In the genomic region with DNA sequence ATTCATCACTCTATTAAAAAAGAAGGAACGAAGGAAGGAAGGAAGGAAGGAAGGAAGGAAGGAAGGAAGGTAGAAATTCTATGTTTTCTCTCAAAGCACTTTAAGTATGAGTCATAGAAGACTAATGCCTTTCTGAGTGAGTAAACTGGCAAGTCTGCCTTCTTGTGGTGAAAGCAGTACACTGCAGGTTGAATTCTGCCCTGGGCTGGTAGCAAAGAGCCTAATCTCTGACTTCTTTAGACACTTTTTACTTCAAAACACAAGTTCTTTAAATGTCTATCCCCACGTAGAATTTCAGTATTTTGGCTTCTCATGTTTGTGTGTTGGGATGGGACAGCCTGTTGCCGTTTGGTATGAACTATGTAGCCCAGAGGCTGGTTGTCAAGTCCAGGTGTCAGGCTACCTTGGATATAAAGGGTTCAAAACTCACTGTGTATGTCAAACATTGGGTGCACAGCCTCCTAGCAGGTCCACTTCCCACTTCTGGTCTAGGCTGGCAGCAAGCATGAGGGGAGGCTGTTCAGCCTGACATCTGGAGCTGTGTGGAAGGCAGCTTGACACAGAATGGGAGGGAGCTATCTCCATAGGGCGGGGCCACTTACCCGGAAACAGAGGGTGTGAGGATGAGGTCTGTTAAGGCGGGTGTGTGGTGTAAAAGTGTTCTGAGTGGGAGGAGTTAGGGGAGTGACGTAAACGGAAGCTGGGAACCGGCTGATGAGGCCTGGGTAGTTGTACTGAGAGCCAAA, we compare ENCODE assay signal across 7 mouse cellular contexts. TPM values are rescaled to one million over a fixed set of nuclear protein-coding genes. Genes with fewer than 3 reads are reported as not detected.
DNase-seq lines count a peak whose midpoint lies in the region; ATAC-seq lines count a peak whose summit lies in the region.

No protein-coding gene starts in this region.

- 6% methylated on average over 9 of the region's 9 CpGs for WGBS in embryonic facial prominence, embryonic 12.5 days
- 3% methylated on average over 9 of the region's 9 CpGs for WGBS in limb, embryonic 11.5 days
- 5% methylated on average over 9 of the region's 9 CpGs for WGBS in midbrain, embryonic 14.5 days

- ATAC-seq in embryonic facial prominence, embryonic 12.5 days (ENCODE audit: insufficient number of reproducible peaks, insufficient read depth, low FRiP score, low TSS enrichment) = peak; percentile 99
- peak; percentile 98 for ATAC-seq in limb, embryonic 11.5 days (ENCODE audit: insufficient number of reproducible peaks, low FRiP score, low TSS enrichment, low read depth)
- ATAC-seq in midbrain, embryonic 14.5 days (ENCODE audit: low FRiP score, low TSS enrichment) = peak; percentile 98

- no peaks in the 10 kb centered on the region for H3K36me3 ChIP-seq in embryonic facial prominence, embryonic 12.5 days
- H3K36me3 ChIP-seq in limb, embryonic 11.5 days (ENCODE audit: control insufficient read depth, insufficient read depth, low read length) = no peaks in the 10 kb centered on the region
- peaks cover 3% of the 10 kb centered on the region; the same call in 1 of the 2 replicates for H3K36me3 ChIP-seq in midbrain, embryonic 14.5 days (ENCODE audit: control insufficient read depth, insufficient read depth, low read length)

- peak overlapping the region; percentile 47 for H3K4me3 ChIP-seq in embryonic facial prominence, embryonic 12.5 days
- H3K4me3 ChIP-seq in limb, embryonic 11.5 days (ENCODE audit: low read depth, low read length) = peak overlapping the region; percentile 31
- peak overlapping the region; percentile 42 for H3K4me3 ChIP-seq in midbrain, embryonic 14.5 days (replicated peaks; ENCODE audit: low read depth, low read length)

- DNase-seq in adrenal gland, postnatal 25 days = peak; percentile 71
- DNase-seq in heart, adult 11 months = peak; percentile 99
- DNase-seq in kidney, adult 18-20 months = peak; percentile 87
- peak; percentile 73 for DNase-seq in limb, embryonic 11.5 days (ENCODE audit: low spot score)
- DNase-seq in midbrain, embryonic 14.5 days = peak; percentile 88
- peak; percentile 80 for DNase-seq in spleen, adult 18-20 months

- no peaks in the 10 kb centered on the region for H3K27me3 ChIP-seq in embryonic facial prominence, embryonic 12.5 days
- H3K27me3 ChIP-seq in limb, embryonic 11.5 days (ENCODE audit: control insufficient read depth, insufficient read depth, low read length) = no peaks in the 10 kb centered on the region
- H3K27me3 ChIP-seq in midbrain, embryonic 14.5 days (ENCODE audit: control insufficient read depth, insufficient read depth, low read length) = no peaks in the 10 kb centered on the region

- 0 out of 2 replicates have a peak overlapping the region, but pooled peaks have one; percentile 65 for H3K27ac ChIP-seq in embryonic facial prominence, embryonic 12.5 days
- no peak overlapping the region for H3K27ac ChIP-seq in limb, embryonic 11.5 days (replicated peaks; ENCODE audit: low read depth, low read length)
- H3K27ac ChIP-seq in midbrain, embryonic 14.5 days (replicated peaks; ENCODE audit: low read depth, low read length) = peak overlapping the region; percentile 72

- peak overlapping the region; percentile 33; the same call in 1 of the 2 replicates for H3K9ac ChIP-seq in embryonic facial prominence, embryonic 12.5 days
- H3K9ac ChIP-seq in limb, embryonic 11.5 days (ENCODE audit: low read length) = no peak overlapping the region
- peak overlapping the region; percentile 44; the same call in 1 of the 2 replicates for H3K9ac ChIP-seq in midbrain, embryonic 14.5 days (replicated peaks; ENCODE audit: low read length)

- peak overlapping the region; percentile 52 for H3K4me2 ChIP-seq in embryonic facial prominence, embryonic 12.5 days (replicated peaks)
- peak overlapping the region; percentile 43 for H3K4me2 ChIP-seq in limb, embryonic 11.5 days (ENCODE audit: low read depth, severe bottlenecking)
- peak overlapping the region; percentile 57 for H3K4me2 ChIP-seq in midbrain, embryonic 14.5 days (ENCODE audit: low read length)

- H3K9me3 ChIP-seq in embryonic facial prominence, embryonic 12.5 days = no peaks in the 10 kb centered on the region
- no peaks in the 10 kb centered on the region for H3K9me3 ChIP-seq in limb, embryonic 11.5 days (ENCODE audit: control insufficient read depth, low read length)
- H3K9me3 ChIP-seq in midbrain, embryonic 14.5 days (ENCODE audit: control insufficient read depth, low read length) = no peaks in the 10 kb centered on the region

- no peaks in the 10 kb centered on the region for H3K4me1 ChIP-seq in embryonic facial prominence, embryonic 12.5 days
- no peaks in the 10 kb centered on the region for H3K4me1 ChIP-seq in limb, embryonic 11.5 days (ENCODE audit: control insufficient read depth, insufficient read depth, low read length)
- no peaks in the 10 kb centered on the region for H3K4me1 ChIP-seq in midbrain, embryonic 14.5 days (ENCODE audit: control insufficient read depth, insufficient read depth, low read length)

RNA-seq across cellular contexts. Expression of a gene that starts 12.2 kb away (rescaled TPM):
- 6.0 TPM in 1 of 2 replicates, not detected in the other for total RNA-seq in adrenal gland, postnatal 25 days (2021)
- polyA plus RNA-seq in embryonic facial prominence, embryonic 12.5 days (2016; fragmentation: Nextera tagmentation; extraction: Ambion mirVana) = 8.3 and 10.9 TPM in 2 replicates
- polyA plus RNA-seq in limb, embryonic 11.5 days (2014; fragmentation: Nextera tagmentation; extraction: Ambion mirVana) = 9.4 and 10.1 TPM in 2 replicates
- 17.7 and 21.4 TPM in 2 replicates for polyA plus RNA-seq in midbrain, embryonic 14.5 days (2014; fragmentation: Nextera tagmentation; extraction: Ambion mirVana)

RNA-seq across cellular contexts. Expression of a gene that starts 28.1 kb away (rescaled TPM):
- total RNA-seq in adrenal gland, postnatal 25 days (2021) = 7.9 and 8.3 TPM in 2 replicates
- polyA plus RNA-seq in embryonic facial prominence, embryonic 12.5 days (2016; fragmentation: Nextera tagmentation; extraction: Ambion mirVana) = 17.7 and 20.6 TPM in 2 replicates
- polyA plus RNA-seq in limb, embryonic 11.5 days (2014; fragmentation: Nextera tagmentation; extraction: Ambion mirVana) = 20.8 and 25.8 TPM in 2 replicates
- 14.0 and 19.3 TPM in 2 replicates for polyA plus RNA-seq in midbrain, embryonic 14.5 days (2014; fragmentation: Nextera tagmentation; extraction: Ambion mirVana)

RNA-seq across cellular contexts. Expression of a gene that starts 29.0 kb away (rescaled TPM):
- total RNA-seq in adrenal gland, postnatal 25 days (2021) = 7.8 and 10.0 TPM in 2 replicates
- polyA plus RNA-seq in embryonic facial prominence, embryonic 12.5 days (2016; fragmentation: Nextera tagmentation; extraction: Ambion mirVana) = 5.5 and 6.7 TPM in 2 replicates
- polyA plus RNA-seq in limb, embryonic 11.5 days (2014; fragmentation: Nextera tagmentation; extraction: Ambion mirVana) = 4.8 and 4.9 TPM in 2 replicates
- 11.5 and 16.1 TPM in 2 replicates for polyA plus RNA-seq in midbrain, embryonic 14.5 days (2014; fragmentation: Nextera tagmentation; extraction: Ambion mirVana)

RNA-seq across cellular contexts. Expression of a gene that starts 51.1 kb away (rescaled TPM):
- total RNA-seq in adrenal gland, postnatal 25 days (2021) = 12.3 and 14.2 TPM in 2 replicates
- 8.2 and 8.8 TPM in 2 replicates for polyA plus RNA-seq in embryonic facial prominence, embryonic 12.5 days (2016; fragmentation: Nextera tagmentation; extraction: Ambion mirVana)
- polyA plus RNA-seq in limb, embryonic 11.5 days (2014; fragmentation: Nextera tagmentation; extraction: Ambion mirVana) = 8.4 and 10.4 TPM in 2 replicates
- 8.2 and 9.7 TPM in 2 replicates for polyA plus RNA-seq in midbrain, embryonic 14.5 days (2014; fragmentation: Nextera tagmentation; extraction: Ambion mirVana)
